In genomic region chr4:155020141-155020540, GRCm38 (mm10) we compare ENCODE assay signal across 26 mouse cellular contexts. TPM values are rescaled to one million over a fixed set of nuclear protein-coding genes. Genes with fewer than 3 reads are reported as not detected.
A peak's percentile ranks its signal among the peaks of the same experiment; 100 is the strongest.
DNase-seq lines count a peak whose midpoint lies in the region; ATAC-seq lines count a peak whose summit lies in the region.
"Had no signal": no experiment of that assay in that cellular context is flagged by ENCODE, and none has a peak within 500 bp of the region (broad histone marks: within the 10 kb centered on the region; RNA-seq: fewer than 3 reads in every experiment).

No protein-coding gene starts in this region.

- H3K4me1 ChIP-seq in intestine, embryonic 16.5 days (ENCODE audit: control insufficient read depth, insufficient read depth, low read length): peaks cover 12% of the 10 kb centered on the region
- H3K4me1 ChIP-seq in intestine, embryonic 15.5 days (replicated peaks): peaks cover 12% of the 10 kb centered on the region
- peaks cover 16% of the 10 kb centered on the region for H3K4me1 ChIP-seq in stomach, embryonic 15.5 days
- peaks cover 17% of the 10 kb centered on the region for H3K4me1 ChIP-seq in stomach, embryonic 16.5 days (ENCODE audit: control insufficient read depth, insufficient read depth, low read length)

- H3K4me3 ChIP-seq in intestine, embryonic 16.5 days (ENCODE audit: low read length): no peak overlapping the region
- no peak overlapping the region for H3K4me3 ChIP-seq in intestine, embryonic 15.5 days (replicated peaks)
- no peak overlapping the region for H3K4me3 ChIP-seq in stomach, embryonic 15.5 days (replicated peaks)
- H3K4me3 ChIP-seq in stomach, embryonic 16.5 days (replicated peaks; ENCODE audit: low read length): no peak overlapping the region
- H3K4me3 ChIP-seq: embryonic facial prominence, embryonic 10.5 days; embryonic facial prominence, embryonic 15.5 days; hindbrain, embryonic 10.5 days; hindbrain, embryonic 15.5 days; layer of hippocampus, adult 2 months; left cerebral cortex, adult 2 months; limb, embryonic 12.5 days; liver, embryonic 15.5 days; megakaryocyte, embryonic 14.5 days; midbrain, embryonic 12.5 days; neural tube, embryonic 13.5 days had no signal

- H3K27me3 ChIP-seq in intestine, embryonic 16.5 days (replicated peaks; ENCODE audit: control insufficient read depth, insufficient read depth, low read length): no peaks in the 10 kb centered on the region
- H3K27me3 ChIP-seq in intestine, embryonic 15.5 days (replicated peaks): no peaks in the 10 kb centered on the region
- no peaks in the 10 kb centered on the region for H3K27me3 ChIP-seq in stomach, embryonic 15.5 days (replicated peaks)
- H3K27me3 ChIP-seq in stomach, embryonic 16.5 days (ENCODE audit: control insufficient read depth, insufficient read depth, low read length): no peaks in the 10 kb centered on the region
- H3K27me3 ChIP-seq: embryonic facial prominence, embryonic 15.5 days; hindbrain, embryonic 15.5 days had no signal

- H3K36me3 ChIP-seq in intestine, embryonic 16.5 days (ENCODE audit: control insufficient read depth, insufficient read depth, low read length): no peaks in the 10 kb centered on the region
- H3K36me3 ChIP-seq in intestine, embryonic 15.5 days: no peaks in the 10 kb centered on the region
- H3K36me3 ChIP-seq in stomach, embryonic 15.5 days: no peaks in the 10 kb centered on the region
- H3K36me3 ChIP-seq in stomach, embryonic 16.5 days (ENCODE audit: control insufficient read depth, insufficient read depth, low read length): no peaks in the 10 kb centered on the region
- H3K36me3 ChIP-seq: embryonic facial prominence, embryonic 10.5 days; embryonic facial prominence, embryonic 15.5 days; hindbrain, embryonic 10.5 days; hindbrain, embryonic 15.5 days; limb, embryonic 12.5 days; liver, embryonic 15.5 days; midbrain, embryonic 12.5 days; neural tube, embryonic 13.5 days had no signal

- no peak overlapping the region for H3K4me2 ChIP-seq in intestine, embryonic 16.5 days (ENCODE audit: low read depth, low read length)
- no peak overlapping the region for H3K4me2 ChIP-seq in intestine, embryonic 15.5 days (replicated peaks)
- H3K4me2 ChIP-seq in stomach, embryonic 15.5 days: no peak overlapping the region
- H3K4me2 ChIP-seq in stomach, embryonic 16.5 days (ENCODE audit: low read depth, low read length): no peak overlapping the region
- H3K4me2 ChIP-seq: embryonic facial prominence, embryonic 15.5 days; hindbrain, embryonic 15.5 days; liver, embryonic 15.5 days; midbrain, embryonic 12.5 days; neural tube, embryonic 13.5 days had no signal

- H3K27ac ChIP-seq in intestine, embryonic 16.5 days (ENCODE audit: low read length): no peak overlapping the region
- H3K27ac ChIP-seq in intestine, embryonic 15.5 days: no peak overlapping the region
- peak overlapping the region; percentile 26; the same call in 1 of the 2 replicates for H3K27ac ChIP-seq in stomach, embryonic 15.5 days
- H3K27ac ChIP-seq in stomach, embryonic 16.5 days (ENCODE audit: low read length): 0 out of 2 replicates have a peak overlapping the region, but pooled peaks have one; percentile 12
- H3K27ac ChIP-seq: embryonic facial prominence, embryonic 10.5 days; embryonic facial prominence, embryonic 15.5 days; hindbrain, embryonic 10.5 days; hindbrain, embryonic 15.5 days; left cerebral cortex, adult 2 months; limb, embryonic 12.5 days; liver, embryonic 15.5 days; midbrain, embryonic 12.5 days; neural tube, embryonic 13.5 days had no signal

- no peaks in the 10 kb centered on the region for H3K9me3 ChIP-seq in intestine, embryonic 16.5 days (ENCODE audit: control insufficient read depth, low read length)
- H3K9me3 ChIP-seq in intestine, embryonic 15.5 days: no peaks in the 10 kb centered on the region
- no peaks in the 10 kb centered on the region for H3K9me3 ChIP-seq in stomach, embryonic 15.5 days
- no peaks in the 10 kb centered on the region for H3K9me3 ChIP-seq in stomach, embryonic 16.5 days (replicated peaks; ENCODE audit: control insufficient read depth, low read length)
- H3K9me3 ChIP-seq: embryonic facial prominence, embryonic 10.5 days; embryonic facial prominence, embryonic 15.5 days; hindbrain, embryonic 10.5 days; hindbrain, embryonic 15.5 days; limb, embryonic 12.5 days; liver, embryonic 15.5 days; megakaryocyte, embryonic 14.5 days; midbrain, embryonic 12.5 days; neural tube, embryonic 13.5 days had no signal

- 61% methylated on average over 1 of the region's 1 CpGs for WGBS in intestine, embryonic 16.5 days
- WGBS in intestine, embryonic 15.5 days: 44% methylated on average over 1 of the region's 1 CpGs
- WGBS in stomach, embryonic 15.5 days: 49% methylated on average over 1 of the region's 1 CpGs
- 42% methylated on average over 1 of the region's 1 CpGs for WGBS in stomach, embryonic 16.5 days

- DNase-seq in cerebellum, adult 9-11 months: peak; percentile 68
- DNase-seq: adrenal gland, postnatal 36 days; B cell, adult 2 months; gastrocnemius, postnatal 10 days; heart, postnatal 14 days; kidney, adult 2 months; kidney, postnatal 36 days; lung, postnatal 4 days had no signal

- no peak overlapping the region for H3K9ac ChIP-seq in intestine, embryonic 16.5 days (ENCODE audit: low read depth, low read length)
- no peak overlapping the region for H3K9ac ChIP-seq in intestine, embryonic 15.5 days
- H3K9ac ChIP-seq in stomach, embryonic 15.5 days: no peak overlapping the region
- H3K9ac ChIP-seq in stomach, embryonic 16.5 days (ENCODE audit: low read length): no peak overlapping the region
- H3K9ac ChIP-seq: embryonic facial prominence, embryonic 15.5 days; hindbrain, embryonic 15.5 days; limb, embryonic 12.5 days; liver, embryonic 15.5 days; midbrain, embryonic 12.5 days; neural tube, embryonic 13.5 days had no signal

- no peak for ATAC-seq in cerebellum, adult (ENCODE audit: insufficient number of reproducible peaks, low FRiP score, low TSS enrichment)
- peak; percentile 31; the same call in 1 of the 2 replicates for ATAC-seq in intestine, embryonic 16.5 days
- no peak for ATAC-seq in intestine, embryonic 15.5 days
- no peak for ATAC-seq in stomach, embryonic 15.5 days (ENCODE audit: insufficient read depth, low FRiP score, low read depth)
- no peak for ATAC-seq in stomach, embryonic 16.5 days (ENCODE audit: insufficient read depth, low FRiP score)
- ATAC-seq: inflammation-experienced regulatory T-cells, adult 6 months had no signal

RNA-seq across cellular contexts. Expression of gene Plch2, which starts 36.4 kb away (rescaled TPM):
- 19.8 and 22.9 TPM in 2 replicates for polyA plus RNA-seq in intestine, embryonic 16.5 days (2015; fragmentation: Nextera tagmentation; extraction: Ambion mirVana)
- 19.9 and 21.2 TPM in 2 replicates for polyA plus RNA-seq in intestine, embryonic 15.5 days (2015; fragmentation: Nextera tagmentation; extraction: Ambion mirVana)
- 24.1 and 24.7 TPM in 2 replicates for polyA plus RNA-seq in stomach, embryonic 15.5 days (2015; fragmentation: Nextera tagmentation; extraction: Ambion mirVana)
- polyA plus RNA-seq in stomach, embryonic 16.5 days (2015; fragmentation: Nextera tagmentation; extraction: Ambion mirVana): 27.4 and 30.4 TPM in 2 replicates
- polyA plus RNA-seq: inflammation-experienced regulatory T-cells, adult 6 months; liver, embryonic 15.5 days had no signal

RNA-seq across cellular contexts. Expression of gene Pex10, which starts 46.7 kb away (rescaled TPM):
- polyA plus RNA-seq in intestine, embryonic 16.5 days (2015; fragmentation: Nextera tagmentation; extraction: Ambion mirVana): 28.9 and 30.5 TPM in 2 replicates
- polyA plus RNA-seq in intestine, embryonic 15.5 days (2015; fragmentation: Nextera tagmentation; extraction: Ambion mirVana): 23.3 and 26.0 TPM in 2 replicates
- polyA plus RNA-seq in stomach, embryonic 15.5 days (2015; fragmentation: Nextera tagmentation; extraction: Ambion mirVana): 18.4 and 19.1 TPM in 2 replicates
- polyA plus RNA-seq in stomach, embryonic 16.5 days (2015; fragmentation: Nextera tagmentation; extraction: Ambion mirVana): 19.9 and 20.1 TPM in 2 replicates

RNA-seq across cellular contexts. Expression of gene Pank4, which starts 56.2 kb away (rescaled TPM):
- polyA plus RNA-seq in intestine, embryonic 16.5 days (2015; fragmentation: Nextera tagmentation; extraction: Ambion mirVana): 32.4 and 34.2 TPM in 2 replicates
- 34.2 and 36.1 TPM in 2 replicates for polyA plus RNA-seq in intestine, embryonic 15.5 days (2015; fragmentation: Nextera tagmentation; extraction: Ambion mirVana)
- polyA plus RNA-seq in stomach, embryonic 15.5 days (2015; fragmentation: Nextera tagmentation; extraction: Ambion mirVana): 37.6 and 37.7 TPM in 2 replicates
- 40.6 and 40.8 TPM in 2 replicates for polyA plus RNA-seq in stomach, embryonic 16.5 days (2015; fragmentation: Nextera tagmentation; extraction: Ambion mirVana)

RNA-seq across cellular contexts. Expression of gene Hes5, which starts 59.4 kb away (rescaled TPM):
- 1.3 and 1.4 TPM in 2 replicates for polyA plus RNA-seq in intestine, embryonic 16.5 days (2015; fragmentation: Nextera tagmentation; extraction: Ambion mirVana)
- polyA plus RNA-seq in intestine, embryonic 15.5 days (2015; fragmentation: Nextera tagmentation; extraction: Ambion mirVana): 1.8 and 2.5 TPM in 2 replicates
- 2.5 and 2.6 TPM in 2 replicates for polyA plus RNA-seq in stomach, embryonic 15.5 days (2015; fragmentation: Nextera tagmentation; extraction: Ambion mirVana)
- 0.59 and 1.0 TPM in 2 replicates for polyA plus RNA-seq in stomach, embryonic 16.5 days (2015; fragmentation: Nextera tagmentation; extraction: Ambion mirVana)
- polyA plus RNA-seq: kidney, adult 2 months; liver, adult 2 months had no signal

Comparison
In these comparisons a context has a peak if more than half of its experiments do, and no peak if none do; other contexts are left out.
1. H3K27ac ChIP-seq: peak in stomach, embryonic 15.5 days (single experiment) and stomach, embryonic 16.5 days (single experiment); none in intestine, embryonic 16.5 days (single experiment) and intestine, embryonic 15.5 days (single experiment).